Mouse (Mus musculus): Measurements from ENCODE around the gene Fer. TPM values are rescaled to one million over a fixed set of nuclear protein-coding genes. Genes with fewer than 3 reads are reported as not detected.

Fer gene
- polyA plus RNA-seq, 1 experiment from 2014 or later = 26.8 TPM

GRCm38 (mm10) chr17:64135941-64136650, 273.2 kb downstream of the Fer start:
- ATAC-seq (ENCODE audit: insufficient number of reproducible peaks, low FRiP score, low TSS enrichment, low read depth) = no peak
- 0 out of 2 replicates have a peak, but pooled peaks cover 2% of the 10 kb centered on the region for H3K4me1 ChIP-seq (ENCODE audit: control insufficient read depth, insufficient read depth, low read length)

GRCm38 (mm10) chr17:64138036-64138717, 275.3 kb downstream of the Fer start:
- Histone ChIP-seq H3K27me3 (ENCODE audit: control insufficient read depth, insufficient read depth, low read length) (no peaks in the 10 kb centered on the region), H3K9ac (ENCODE audit: low read length) (no peak overlapping the region), H3K36me3 (ENCODE audit: control insufficient read depth, insufficient read depth, low read length) (no peaks in the 10 kb centered on the region), H3K9me3 (ENCODE audit: control insufficient read depth, low read length) (no peaks in the 10 kb centered on the region), H3K4me2 (ENCODE audit: low read depth, severe bottlenecking) (no peak overlapping the region), H3K27ac (replicated peaks; ENCODE audit: low read depth, low read length) (no peak overlapping the region), H3K4me3 (ENCODE audit: low read depth, low read length) (no peak overlapping the region), H3K4me1 (ENCODE audit: control insufficient read depth, insufficient read depth, low read length) (no peaks in the 10 kb centered on the region)
- no peak for DNase-seq (ENCODE audit: low spot score)
- no peak for ATAC-seq (ENCODE audit: insufficient number of reproducible peaks, low FRiP score, low TSS enrichment, low read depth)
- WGBS = 84% methylated on average over 8 of the region's 8 CpGs

More at GRCm38 (mm10) chr17:64135941-64136650, 273.2 kb downstream of the Fer start:
- H3K9me3 ChIP-seq (ENCODE audit: control insufficient read depth, low read length) = no peaks in the 10 kb centered on the region
- H3K27ac ChIP-seq (replicated peaks; ENCODE audit: low read depth, low read length) = no peak overlapping the region
- H3K27me3 ChIP-seq (ENCODE audit: control insufficient read depth, insufficient read depth, low read length) = no peaks in the 10 kb centered on the region
- 45% methylated on average over 8 of the region's 8 CpGs for WGBS
- no peak overlapping the region for H3K4me3 ChIP-seq (ENCODE audit: low read depth, low read length)
- H3K9ac ChIP-seq (ENCODE audit: low read length) = no peak overlapping the region
- no peaks in the 10 kb centered on the region for H3K36me3 ChIP-seq (ENCODE audit: control insufficient read depth, insufficient read depth, low read length)
- DNase-seq (ENCODE audit: low spot score) = no peak
- no peak overlapping the region for H3K4me2 ChIP-seq (ENCODE audit: low read depth, severe bottlenecking)

DNA sequence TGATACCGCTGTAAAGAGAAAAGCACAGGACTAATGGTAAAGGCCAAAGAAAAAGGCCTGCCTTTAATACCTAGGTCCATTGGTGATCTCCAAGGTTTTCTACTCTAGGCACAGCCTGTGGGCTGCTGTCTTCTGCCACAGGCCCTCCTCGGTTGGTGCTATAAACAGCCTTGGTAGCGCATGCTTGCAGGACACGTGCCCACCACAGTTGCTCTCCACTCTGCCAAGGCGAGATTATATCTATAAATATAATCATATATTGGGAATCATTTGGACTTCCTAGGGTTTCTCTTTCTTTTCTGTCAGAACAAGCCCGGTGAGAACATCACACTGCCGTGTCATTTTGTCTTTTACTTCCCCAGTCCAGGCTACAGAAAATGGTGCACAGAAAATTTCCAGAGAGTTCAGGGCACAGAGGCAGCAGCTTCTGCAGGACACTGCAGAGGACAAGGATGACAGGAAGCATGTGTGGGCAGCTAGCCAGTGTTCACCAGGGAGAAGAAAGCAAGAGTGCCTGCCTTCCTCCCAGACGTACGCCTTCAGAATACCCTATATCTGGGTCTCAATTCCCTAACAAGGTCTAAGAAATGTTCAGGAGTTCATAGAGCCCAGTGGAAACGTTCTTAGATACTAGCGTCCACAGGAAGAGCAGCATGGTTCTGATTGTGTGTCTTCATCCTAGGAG, 276.5 kb downstream of the Fer start:
- 93% methylated on average over 11 of the region's 11 CpGs for WGBS
- ATAC-seq (ENCODE audit: insufficient number of reproducible peaks, low FRiP score, low TSS enrichment, low read depth) = no peak

GRCm38 (mm10) chr17:64140063-64140850, 277.4 kb downstream of the Fer start:
- no peak overlapping the region for H3K4me3 ChIP-seq (ENCODE audit: low read depth, low read length)
- no peaks in the 10 kb centered on the region for H3K36me3 ChIP-seq (ENCODE audit: control insufficient read depth, insufficient read depth, low read length)
- H3K9ac ChIP-seq (ENCODE audit: low read length) = no peak overlapping the region
- DNase-seq (ENCODE audit: low spot score) (no peak), ATAC-seq (ENCODE audit: insufficient number of reproducible peaks, low FRiP score, low TSS enrichment, low read depth) (no peak)
- H3K27me3 ChIP-seq (ENCODE audit: control insufficient read depth, insufficient read depth, low read length) = no peaks in the 10 kb centered on the region
- no peak overlapping the region for H3K27ac ChIP-seq (replicated peaks; ENCODE audit: low read depth, low read length)
- no peaks in the 10 kb centered on the region for H3K4me1 ChIP-seq (ENCODE audit: control insufficient read depth, insufficient read depth, low read length)
- WGBS = 93% methylated on average over 18 of the region's 18 CpGs
- H3K9me3 ChIP-seq (ENCODE audit: control insufficient read depth, low read length) = no peaks in the 10 kb centered on the region
- no peak overlapping the region for H3K4me2 ChIP-seq (ENCODE audit: low read depth, severe bottlenecking)

More for the DNA sequence above, 276.5 kb downstream of the Fer start:
- Histone ChIP-seq H3K9ac (ENCODE audit: low read length) (no peak overlapping the region), H3K27ac (replicated peaks; ENCODE audit: low read depth, low read length) (no peak overlapping the region), H3K9me3 (ENCODE audit: control insufficient read depth, low read length) (no peaks in the 10 kb centered on the region), H3K4me3 (ENCODE audit: low read depth, low read length) (no peak overlapping the region), H3K36me3 (ENCODE audit: control insufficient read depth, insufficient read depth, low read length) (no peaks in the 10 kb centered on the region), H3K4me2 (ENCODE audit: low read depth, severe bottlenecking) (no peak overlapping the region), H3K27me3 (ENCODE audit: control insufficient read depth, insufficient read depth, low read length) (no peaks in the 10 kb centered on the region), H3K4me1 (ENCODE audit: control insufficient read depth, insufficient read depth, low read length) (no peaks in the 10 kb centered on the region)
- DNase-seq (ENCODE audit: low spot score) = no peak

- H3K4me2 ChIP-seq (ENCODE audit: low read depth, severe bottlenecking) = no peak overlapping the region
- no peak for DNase-seq (ENCODE audit: low spot score)
- WGBS = 89% methylated on average over 9 of the region's 9 CpGs
These were observed 279.0 kb downstream of the Fer start for GRCm38 (mm10) chr17:64141856-64142255.

DNA sequence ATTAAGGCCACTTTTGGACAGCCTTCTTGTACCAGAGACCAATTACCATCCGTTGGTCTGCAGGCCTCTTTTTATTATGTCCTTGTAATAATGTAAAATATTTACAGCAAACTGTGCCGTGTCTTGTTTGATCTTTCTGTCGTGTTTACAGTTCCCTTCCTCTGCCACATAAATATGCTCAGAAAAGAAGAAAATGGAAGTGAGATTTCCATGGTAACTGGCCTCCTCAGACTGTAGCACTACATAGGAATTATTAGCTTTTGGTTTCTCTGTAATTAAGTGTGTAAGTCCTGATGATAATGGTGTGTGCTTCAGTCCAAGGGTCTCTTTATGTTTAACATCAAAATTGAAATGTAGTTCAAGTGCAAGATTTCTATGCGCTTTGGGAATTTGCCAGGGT, 283.5 kb downstream of the Fer start:
- ATAC-seq (ENCODE audit: insufficient number of reproducible peaks, low FRiP score, low TSS enrichment, low read depth) (no peak), DNase-seq (ENCODE audit: low spot score) (no peak)
- Histone ChIP-seq H3K27ac (replicated peaks; ENCODE audit: low read depth, low read length) (no peak overlapping the region), H3K4me1 (ENCODE audit: control insufficient read depth, insufficient read depth, low read length) (no peaks in the 10 kb centered on the region), H3K36me3 (ENCODE audit: control insufficient read depth, insufficient read depth, low read length) (no peaks in the 10 kb centered on the region), H3K9ac (ENCODE audit: low read length) (no peak overlapping the region), H3K4me3 (ENCODE audit: low read depth, low read length) (no peak overlapping the region), H3K9me3 (ENCODE audit: control insufficient read depth, low read length) (no peaks in the 10 kb centered on the region), H3K27me3 (ENCODE audit: control insufficient read depth, insufficient read depth, low read length) (no peaks in the 10 kb centered on the region), H3K4me2 (ENCODE audit: low read depth, severe bottlenecking) (no peak overlapping the region)
- 70% methylated on average over 4 of the region's 4 CpGs for whole genome bisulfite sequencing

More at GRCm38 (mm10) chr17:64141856-64142255, 279.0 kb downstream of the Fer start:
- Histone ChIP-seq H3K4me3 (ENCODE audit: low read depth, low read length) (no peak overlapping the region), H3K36me3 (ENCODE audit: control insufficient read depth, insufficient read depth, low read length) (no peaks in the 10 kb centered on the region), H3K27me3 (ENCODE audit: control insufficient read depth, insufficient read depth, low read length) (no peaks in the 10 kb centered on the region), H3K9ac (ENCODE audit: low read length) (no peak overlapping the region), H3K27ac (replicated peaks; ENCODE audit: low read depth, low read length) (no peak overlapping the region), H3K4me1 (ENCODE audit: control insufficient read depth, insufficient read depth, low read length) (no peaks in the 10 kb centered on the region), H3K9me3 (ENCODE audit: control insufficient read depth, low read length) (no peaks in the 10 kb centered on the region)
- no peak for ATAC-seq (ENCODE audit: insufficient number of reproducible peaks, low FRiP score, low TSS enrichment, low read depth)

DNA sequence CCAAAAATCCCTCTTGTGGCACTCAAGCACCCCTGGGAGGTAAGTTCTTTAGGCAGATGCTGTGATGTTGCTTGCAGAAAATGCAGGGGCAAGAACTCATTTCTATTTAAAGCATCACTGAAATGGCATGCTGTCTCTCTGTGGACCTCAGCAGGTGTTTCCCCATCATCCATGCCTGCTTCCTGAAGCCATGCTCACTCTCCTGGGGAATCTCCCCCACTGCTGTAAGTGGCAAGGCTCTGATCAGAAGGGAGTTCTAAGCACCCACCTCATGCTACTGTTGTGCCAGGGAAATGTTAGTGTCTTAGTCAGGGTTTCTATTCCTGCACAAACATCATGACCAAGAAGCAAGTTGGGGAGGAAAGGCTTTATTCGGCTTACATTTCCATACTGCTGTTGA, 287.9 kb downstream of the Fer start:
- WGBS = 100% methylated on average over 1 of the region's 1 CpGs

DNA sequence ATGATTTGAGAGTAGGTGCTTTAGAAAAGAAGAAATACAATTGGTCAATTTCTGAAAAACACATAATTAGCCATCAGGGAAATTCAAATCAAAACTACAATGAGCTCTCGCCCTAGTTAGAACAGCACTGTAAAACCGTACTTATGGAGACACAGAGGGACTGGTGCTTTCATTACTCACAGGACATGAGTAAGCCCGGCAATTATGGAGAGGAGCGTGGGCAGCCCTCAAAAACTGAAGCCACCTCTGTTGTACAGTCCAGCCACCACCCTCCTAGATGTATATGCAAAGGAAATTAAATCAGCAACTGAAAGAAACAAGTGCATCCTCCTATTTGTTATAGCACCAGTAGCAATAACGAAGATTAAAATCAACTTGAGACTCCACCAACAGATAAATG, 304.9 kb downstream of the Fer start:
- no peak overlapping the region for H3K4me2 ChIP-seq (ENCODE audit: low read depth, severe bottlenecking)
- H3K36me3 ChIP-seq (ENCODE audit: control insufficient read depth, insufficient read depth, low read length) = no peaks in the 10 kb centered on the region
- ATAC-seq (ENCODE audit: insufficient number of reproducible peaks, low FRiP score, low TSS enrichment, low read depth) (no peak), DNase-seq (ENCODE audit: low spot score) (no peak)
- H3K27me3 ChIP-seq (ENCODE audit: control insufficient read depth, insufficient read depth, low read length) = no peaks in the 10 kb centered on the region
- no peak overlapping the region for H3K9ac ChIP-seq (ENCODE audit: low read length)
- no peaks in the 10 kb centered on the region for H3K9me3 ChIP-seq (ENCODE audit: control insufficient read depth, low read length)
- 94% methylated on average over 5 of the region's 5 CpGs for WGBS
- no peak overlapping the region for H3K4me3 ChIP-seq (ENCODE audit: low read depth, low read length)
- H3K4me1 ChIP-seq (ENCODE audit: control insufficient read depth, insufficient read depth, low read length) = 0 out of 2 replicates have a peak, but pooled peaks cover 2% of the 10 kb centered on the region
- no peak overlapping the region for H3K27ac ChIP-seq (replicated peaks; ENCODE audit: low read depth, low read length)

More for the DNA sequence above, 287.9 kb downstream of the Fer start:
- Histone ChIP-seq H3K9ac (ENCODE audit: low read length) (no peak overlapping the region), H3K4me1 (ENCODE audit: control insufficient read depth, insufficient read depth, low read length) (no peaks in the 10 kb centered on the region), H3K27me3 (ENCODE audit: control insufficient read depth, insufficient read depth, low read length) (no peaks in the 10 kb centered on the region), H3K4me2 (ENCODE audit: low read depth, severe bottlenecking) (no peak overlapping the region), H3K4me3 (ENCODE audit: low read depth, low read length) (no peak overlapping the region), H3K9me3 (ENCODE audit: control insufficient read depth, low read length) (no peaks in the 10 kb centered on the region), H3K36me3 (ENCODE audit: control insufficient read depth, insufficient read depth, low read length) (no peaks in the 10 kb centered on the region), H3K27ac (replicated peaks; ENCODE audit: low read depth, low read length) (no peak overlapping the region)
- ATAC-seq (ENCODE audit: insufficient number of reproducible peaks, low FRiP score, low TSS enrichment, low read depth) = no peak
- no peak for DNase-seq (ENCODE audit: low spot score)

Measured in limb, embryonic 11.5 days (tissue).